ENCODE assay signal across 12 mouse cellular contexts in genomic region chr16:4381487-4381886, GRCm38 (mm10). TPM values are rescaled to one million over a fixed set of nuclear protein-coding genes. Genes with fewer than 3 reads are reported as not detected.
DNase-seq lines count a peak whose midpoint lies in the region; ATAC-seq and TF ChIP-seq lines count a peak whose summit lies in the region.
"Had no signal": no experiment of that assay in that cellular context is flagged by ENCODE, and none has a peak within 500 bp of the region (broad histone marks: within the 10 kb centered on the region; RNA-seq: fewer than 3 reads in every experiment).

No protein-coding gene starts in this region.

- TF ChIP-seq EP300 in lung, postnatal 0 days (IDR thresholded peaks at IDR 0.05), result no peak

- no peak for ATAC-seq in lung, postnatal 0 days

- no peak overlapping the region for H3K4me3 ChIP-seq in lung, postnatal 0 days (ENCODE audit: low read depth, low read length)
- H3K4me3 ChIP-seq: forebrain, embryonic 10.5 days had no signal

- H3K9ac ChIP-seq in lung, postnatal 0 days (replicated peaks; ENCODE audit: low read depth), result no peak overlapping the region
- H3K9ac ChIP-seq: liver, embryonic 14.5 days had no signal

- DNase-seq in heart, adult 8-10 months (ENCODE audit: low spot score), result peak; percentile 76
- no peak for DNase-seq in heart, postnatal 4 days
- peak; percentile 45 to 53 for DNase-seq in spleen, postnatal 36 days (ENCODE audit: low spot score in 2 of 2)
- DNase-seq in spleen, postnatal 4 days (ENCODE audit: low spot score in 2 of 2), result no peak
- peak; percentile 39 for DNase-seq in lung, postnatal 0 days (ENCODE audit: low spot score)
- no peak for DNase-seq in cerebellum, postnatal 36 days
- DNase-seq in embryo, embryonic 9.5 days (ENCODE audit: extremely low spot score), result no peak
- DNase-seq in liver, result no peak
- DNase-seq: adrenal gland, adult 2 months; layer of hippocampus, adult 9-11 months had no signal

- no peak for TF ChIP-seq CTCF in lung, postnatal 0 days (IDR thresholded peaks at IDR 0.05)

- peak overlapping the region; percentile 3; the same call in 1 of the 2 replicates for H3K4me2 ChIP-seq in lung, postnatal 0 days (replicated peaks; ENCODE audit: low read depth, low read length)

- H3K27ac ChIP-seq in lung, postnatal 0 days (ENCODE audit: low read length), result peak overlapping the region; percentile 64
- H3K27ac ChIP-seq: forebrain, embryonic 10.5 days; liver, embryonic 14.5 days had no signal

- H3K27me3 ChIP-seq in lung, postnatal 0 days (replicated peaks; ENCODE audit: insufficient read depth, low read length), result no peaks in the 10 kb centered on the region

- 50% methylated on average over 4 of the region's 4 CpGs for WGBS in lung, postnatal 0 days

- no peaks in the 10 kb centered on the region for H3K9me3 ChIP-seq in lung, postnatal 0 days (ENCODE audit: low read length)
- H3K9me3 ChIP-seq: forebrain, embryonic 10.5 days had no signal

- H3K4me1 ChIP-seq in lung, postnatal 0 days (ENCODE audit: insufficient read depth, low read depth, low read length), result peaks cover 3% of the 10 kb centered on the region

- no peaks in the 10 kb centered on the region for H3K36me3 ChIP-seq in lung, postnatal 0 days (ENCODE audit: insufficient read depth, low read length)
- H3K36me3 ChIP-seq: forebrain, embryonic 10.5 days had no signal

RNA-seq across cellular contexts. Expression of gene Adcy9, which starts 38.8 kb away (rescaled TPM):
- total RNA-seq in heart, adult 8-10 months (2022), result 10 to 100 TPM; 21.7 to 24.0 (median 23.2) TPM
- total RNA-seq in heart, postnatal 4 days (2021), result 10 to 100 TPM; 15.2 to 18.0 TPM
- 2.9 and 3.1 TPM in 2 replicates for polyA plus RNA-seq in lung, postnatal 0 days (2015; fragmentation: Nextera tagmentation; extraction: Ambion mirVana)

Comparison
In these comparisons a context has a peak if more than half of its experiments do, and no peak if none do; other contexts are left out.
1. DNase-seq: peak in heart, adult 8-10 months (single experiment), spleen, postnatal 36 days (2 of 2) and lung, postnatal 0 days (single experiment); none in heart, postnatal 4 days (single experiment), spleen, postnatal 4 days (0 of 2), cerebellum, postnatal 36 days (0 of 2), embryo, embryonic 9.5 days (single experiment) and liver (single experiment).